Mouse (Mus musculus) liver, embryonic 11.5 days (tissue): ENCODE results near the gene Ampd2. TPM values are rescaled to one million over a fixed set of nuclear protein-coding genes. Genes with fewer than 3 reads are reported as not detected.

Experiments used
- ATAC-seq: fragments of 200-750 bp; cut with Nextera tagmentation; replicated peaks from 2 replicates; pipeline ENCODE4 v1.8.0; 2017; ENCODE audit warnings: moderate number of reproducible peaks, mild to moderate bottlenecking, moderate TSS enrichment, moderate library complexity; ENCODE audit not compliant: low FRiP score
- DNase-seq: peaks from one replicate; pipeline ENCODE4 v3.0.0-alpha.2; 2017; ENCODE audit warnings: low spot score
- H3K27ac ChIP-seq: fragments of 300-500 bp; sonication (generic); 2 replicates; pipeline ENCODE4 v1.5.1; 2014; ENCODE audit warnings: mild to moderate bottlenecking, low read depth, low read length, control low read depth
- H3K27me3 ChIP-seq: fragments of 300-500 bp; sonication (generic); replicated peaks from 2 replicates; pipeline ENCODE4 v1.6.1; 2014; ENCODE audit warnings: low read length, mixed read lengths; ENCODE audit not compliant: control insufficient read depth, insufficient read depth
- H3K36me3 ChIP-seq: fragments of 300-500 bp; sonication (generic); 2 replicates; pipeline ENCODE4 v1.6.1; 2014; ENCODE audit warnings: mild to moderate bottlenecking, low read length, moderate library complexity, mixed read lengths; ENCODE audit not compliant: control insufficient read depth, insufficient read depth
- H3K4me1 ChIP-seq: fragments of 300-500 bp; sonication (generic); replicated peaks from 2 replicates; pipeline ENCODE4 v1.6.1; 2014; ENCODE audit warnings: low read length, mixed read lengths; ENCODE audit not compliant: control insufficient read depth, insufficient read depth
- H3K4me2 ChIP-seq: fragments of 300-500 bp; sonication (generic); 2 replicates; pipeline ENCODE4 v1.6.1; 2014; ENCODE audit warnings: mild to moderate bottlenecking, control low read depth, moderate library complexity
- H3K4me3 ChIP-seq: fragments of 300-500 bp; sonication (generic); 2 replicates; pipeline ENCODE4 v1.5.1; 2014; ENCODE audit warnings: low read depth, low read length, control low read depth
- H3K9ac ChIP-seq: fragments of 300-500 bp; sonication (generic); 2 replicates; pipeline ENCODE4 v1.6.1; 2014; ENCODE audit warnings: low read depth, low read length, control low read depth
- H3K9me3 ChIP-seq: fragments of 300-500 bp; sonication (generic); 2 replicates; pipeline ENCODE4 v1.6.1; 2016; ENCODE audit warnings: low read length, inconsistent platforms, mixed read lengths; ENCODE audit not compliant: control insufficient read depth
- WGBS: fragments of 180-500 bp; shearing (Covaris S2); extraction: QIAGEN DNeasy Blood & Tissue Kit; methylation state at CpG from one replicate; pipeline ENCODE4 v1.1.7; 2014; 5-methylcytosine and 5-hydroxymethylcytosine counted together
- polyA plus RNA-seq: library from polyadenylated mRNA; unstranded; fragments of >200 nt; fragmentation: Nextera tagmentation; extraction: Ambion mirVana; gene quantifications from 2 replicates; pipeline ENCODE4 v1.2.1, GENCODE M21; 2014

The Ampd2 gene
- polyA plus RNA-seq, 1 experiment from 2014 or later = 119 TPM

GRCm38 (mm10) chr3:108069231-108069870 is 17.1 kb downstream of the Ampd2 start:
- no peaks in the 10 kb centered on the region for H3K27me3 ChIP-seq
- no peaks in the 10 kb centered on the region for H3K9me3 ChIP-seq
- H3K27ac ChIP-seq = no peak overlapping the region
- H3K4me2 ChIP-seq = peak overlapping the region; percentile 31
- H3K9ac ChIP-seq = no peak overlapping the region
- peaks cover 17% of the 10 kb centered on the region for H3K4me1 ChIP-seq
- peaks cover 6% of the 10 kb centered on the region for H3K36me3 ChIP-seq
- WGBS = 51% methylated on average over 13 of the region's 13 CpGs
- ATAC-seq = no peak; the same call in 1 of the 2 replicates
- no peak overlapping the region for H3K4me3 ChIP-seq
- no peak for DNase-seq

- DNase-seq (no peak), ATAC-seq (no peak)
- no peaks in the 10 kb centered on the region for H3K27me3 ChIP-seq
- no peak overlapping the region for H3K27ac ChIP-seq
- H3K9ac ChIP-seq = no peak overlapping the region
- no peaks in the 10 kb centered on the region for H3K9me3 ChIP-seq
- no peak overlapping the region for H3K4me2 ChIP-seq
- peaks cover 17% of the 10 kb centered on the region for H3K4me1 ChIP-seq
- 3% methylated on average over 1 of the region's 1 CpGs for WGBS
- H3K4me3 ChIP-seq = no peak overlapping the region
- peaks cover 6% of the 10 kb centered on the region for H3K36me3 ChIP-seq
Observed at GRCm38 (mm10) chr3:108068826-108069225, 17.6 kb downstream of the Ampd2 start.

- H3K27me3 ChIP-seq = no peaks in the 10 kb centered on the region
- H3K36me3 ChIP-seq = no peaks in the 10 kb centered on the region
- no peak for ATAC-seq
- H3K4me1 ChIP-seq = peaks cover 17% of the 10 kb centered on the region
- DNase-seq = no peak
- no peak overlapping the region for H3K4me2 ChIP-seq
- no peak overlapping the region for H3K4me3 ChIP-seq
- H3K27ac ChIP-seq = no peak overlapping the region
- no peaks in the 10 kb centered on the region for H3K9me3 ChIP-seq
- no peak overlapping the region for H3K9ac ChIP-seq
- 68% methylated on average over 6 of the region's 6 CpGs for whole genome bisulfite sequencing
Observed at GRCm38 (mm10) chr3:108067370-108067934, 19.0 kb downstream of the Ampd2 start.

GRCm38 (mm10) chr3:108065551-108065950 is 20.9 kb downstream of the Ampd2 start:
- Histone ChIP-seq H3K4me1 (peaks cover 17% of the 10 kb centered on the region), H3K9ac (no peak overlapping the region), H3K4me2 (no peak overlapping the region), H3K9me3 (no peaks in the 10 kb centered on the region), H3K27me3 (no peaks in the 10 kb centered on the region), H3K27ac (no peak overlapping the region), H3K4me3 (no peak overlapping the region), H3K36me3 (no peaks in the 10 kb centered on the region)
- WGBS = 73% methylated on average over 9 of the region's 9 CpGs
- ATAC-seq (no peak), DNase-seq (no peak)

GRCm38 (mm10) chr3:108064672-108065071 is 21.8 kb downstream of the Ampd2 start:
- DNase-seq (no peak), ATAC-seq (no peak)

GRCm38 (mm10) chr3:108062648-108063047 is 23.8 kb downstream of the Ampd2 start:
- Histone ChIP-seq H3K27me3 (no peaks in the 10 kb centered on the region), H3K4me3 (no peak overlapping the region)

More at GRCm38 (mm10) chr3:108064672-108065071, 21.8 kb downstream of the Ampd2 start:
- Histone ChIP-seq H3K36me3 (no peaks in the 10 kb centered on the region), H3K27ac (no peak overlapping the region), H3K9ac (peak overlapping the region; percentile 12; the same call in 1 of the 2 replicates), H3K4me1 (peaks cover 12% of the 10 kb centered on the region), H3K27me3 (no peaks in the 10 kb centered on the region), H3K9me3 (no peaks in the 10 kb centered on the region), H3K4me3 (no peak overlapping the region), H3K4me2 (no peak overlapping the region)
- 73% methylated on average over 4 of the region's 4 CpGs for WGBS

GRCm38 (mm10) chr3:108061420-108061819 is 25.0 kb downstream of the Ampd2 start:
- H3K27me3 ChIP-seq = no peaks in the 10 kb centered on the region
- ATAC-seq (0 out of 2 replicates have a peak, but pooled peaks have one; percentile 29), DNase-seq (peak; percentile 55)
- H3K4me2 ChIP-seq = peak overlapping the region; percentile 55
- 11% methylated on average over 7 of the region's 7 CpGs for WGBS
- H3K4me3 ChIP-seq = 0 out of 2 replicates have a peak overlapping the region, but pooled peaks have one; percentile 5
- H3K4me1 ChIP-seq = 0 out of 2 replicates have a peak, but pooled peaks cover 3% of the 10 kb centered on the region
- H3K9ac ChIP-seq = no peak overlapping the region
- no peak overlapping the region for H3K27ac ChIP-seq
- H3K36me3 ChIP-seq = no peaks in the 10 kb centered on the region
- H3K9me3 ChIP-seq = no peaks in the 10 kb centered on the region

More at GRCm38 (mm10) chr3:108062648-108063047, 23.8 kb downstream of the Ampd2 start:
- H3K27ac ChIP-seq = no peak overlapping the region
- no peaks in the 10 kb centered on the region for H3K36me3 ChIP-seq
- H3K9ac ChIP-seq = no peak overlapping the region
- 0 out of 2 replicates have a peak, but pooled peaks cover 3% of the 10 kb centered on the region for H3K4me1 ChIP-seq
- 84% methylated on average over 8 of the region's 8 CpGs for WGBS
- no peaks in the 10 kb centered on the region for H3K9me3 ChIP-seq
- no peak for DNase-seq
- no peak for ATAC-seq
- no peak overlapping the region for H3K4me2 ChIP-seq

- 87% methylated on average over 5 of the region's 5 CpGs for WGBS
- no peak overlapping the region for H3K9ac ChIP-seq
Observed at GRCm38 (mm10) chr3:108050493-108050892, 36.0 kb downstream of the Ampd2 start.

GRCm38 (mm10) chr3:108048306-108048705 is 38.1 kb downstream of the Ampd2 start:
- peaks cover 8% of the 10 kb centered on the region for H3K4me1 ChIP-seq
- H3K9me3 ChIP-seq = no peaks in the 10 kb centered on the region
- H3K27me3 ChIP-seq = no peaks in the 10 kb centered on the region
- DNase-seq = no peak
- no peak overlapping the region for H3K27ac ChIP-seq
- no peak overlapping the region for H3K4me3 ChIP-seq
- H3K9ac ChIP-seq = no peak overlapping the region
- WGBS = 81% methylated on average over 3 of the region's 3 CpGs
- no peak for ATAC-seq
- no peak overlapping the region for H3K4me2 ChIP-seq
- H3K36me3 ChIP-seq = no peaks in the 10 kb centered on the region

More at GRCm38 (mm10) chr3:108050493-108050892, 36.0 kb downstream of the Ampd2 start:
- H3K4me2 ChIP-seq = no peak overlapping the region
- H3K4me1 ChIP-seq = no peaks in the 10 kb centered on the region; the same call in 1 of the 2 replicates
- H3K27ac ChIP-seq = no peak overlapping the region
- no peak for DNase-seq
- no peaks in the 10 kb centered on the region for H3K27me3 ChIP-seq
- ATAC-seq = no peak
- no peaks in the 10 kb centered on the region for H3K36me3 ChIP-seq
- no peak overlapping the region for H3K4me3 ChIP-seq
- H3K9me3 ChIP-seq = no peaks in the 10 kb centered on the region
